Comparison of ENCODE assay signal across 17 mouse cellular contexts in the genomic region with DNA sequence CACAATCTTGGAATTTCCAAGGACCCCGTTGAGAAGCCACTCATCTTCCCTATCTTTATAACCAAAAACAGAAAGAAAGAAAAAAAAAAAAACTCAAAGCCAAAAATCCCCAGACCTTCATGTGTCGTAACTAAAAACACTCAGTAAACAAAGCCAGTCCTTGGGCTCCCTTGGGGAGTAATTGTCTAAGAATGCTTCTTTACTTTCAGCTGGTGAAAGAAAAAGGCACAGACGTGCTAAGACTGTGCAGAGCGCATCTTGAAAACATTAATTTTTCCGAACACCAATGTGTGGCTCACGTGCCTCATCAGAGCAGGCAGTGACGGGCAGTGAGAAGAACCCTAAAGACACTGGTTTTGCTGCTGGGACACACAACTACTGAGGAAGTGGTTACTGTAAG. TPM values are rescaled to one million over a fixed set of nuclear protein-coding genes. Genes with fewer than 3 reads are reported as not detected.
A peak's percentile ranks its signal among the peaks of the same experiment; 100 is the strongest.
DNase-seq lines count a peak whose midpoint lies in the region; ATAC-seq and TF ChIP-seq lines count a peak whose summit lies in the region.
"Had no signal": no experiment of that assay in that cellular context is flagged by ENCODE, and none has a peak within 500 bp of the region (broad histone marks: within the 10 kb centered on the region; RNA-seq: fewer than 3 reads in every experiment).

No protein-coding gene starts in this region.

- no peaks in the 10 kb centered on the region for H3K27me3 ChIP-seq in lung, embryonic 14.5 days (ENCODE audit: insufficient read depth, low read length)
- no peaks in the 10 kb centered on the region for H3K27me3 ChIP-seq in embryonic facial prominence, embryonic 13.5 days
- H3K27me3 ChIP-seq: forebrain, embryonic 13.5 days; heart, embryonic 12.5 days; hindbrain, embryonic 12.5 days; neural tube, embryonic 15.5 days had no signal

- no peak overlapping the region for H3K9ac ChIP-seq in lung, embryonic 14.5 days
- H3K9ac ChIP-seq in embryonic facial prominence, embryonic 13.5 days: no peak overlapping the region
- H3K9ac ChIP-seq: forebrain, embryonic 13.5 days; heart, embryonic 12.5 days; hindbrain, embryonic 12.5 days; neural tube, embryonic 15.5 days had no signal

- ATAC-seq in lung, embryonic 14.5 days (ENCODE audit: insufficient read depth): no peak
- ATAC-seq in embryonic facial prominence, embryonic 13.5 days (ENCODE audit: insufficient number of reproducible peaks, insufficient read depth, low FRiP score, low TSS enrichment, low read depth): no peak
- ATAC-seq: forebrain, embryonic 13.5 days; intestine, postnatal 0 days; lung, postnatal 0 days had no signal

- H3K36me3 ChIP-seq in lung, embryonic 14.5 days (ENCODE audit: insufficient read depth): no peaks in the 10 kb centered on the region
- H3K36me3 ChIP-seq in embryonic facial prominence, embryonic 13.5 days: no peaks in the 10 kb centered on the region
- H3K36me3 ChIP-seq: heart, embryonic 12.5 days; hindbrain, embryonic 12.5 days; neural tube, embryonic 15.5 days had no signal

- intact Hi-C loops in gastrocnemius, adult 2 months (cut with DNase I): no loop called here

- H3K4me3 ChIP-seq in gastrocnemius, adult 2 months: no peak overlapping the region
- no peak overlapping the region for H3K4me3 ChIP-seq in lung, embryonic 14.5 days (ENCODE audit: low read depth, low read length)
- H3K4me3 ChIP-seq in embryonic facial prominence, embryonic 13.5 days: no peak overlapping the region
- H3K4me3 ChIP-seq: forebrain, embryonic 13.5 days; heart, embryonic 12.5 days; hindbrain, embryonic 12.5 days; neural tube, embryonic 15.5 days had no signal

- no peaks in the 10 kb centered on the region for H3K9me3 ChIP-seq in lung, embryonic 14.5 days (ENCODE audit: low read depth, low read length)
- no peaks in the 10 kb centered on the region for H3K9me3 ChIP-seq in embryonic facial prominence, embryonic 13.5 days
- H3K9me3 ChIP-seq: forebrain, embryonic 13.5 days; heart, embryonic 12.5 days; hindbrain, embryonic 12.5 days; neural tube, embryonic 15.5 days had no signal

- peak; percentile 30 for DNase-seq in gastrocnemius, adult 2 months
- DNase-seq in gastrocnemius, postnatal 4 days (ENCODE audit: low spot score in 2 of 2): no peak
- peak; percentile 19 for DNase-seq in lung, embryonic 14.5 days
- DNase-seq in lung, postnatal 25 days (ENCODE audit: low spot score): no peak
- peak; percentile 44 for DNase-seq in skeletal muscle tissue, adult 2 months (ENCODE audit: low read depth, low spot score)
- no peak for DNase-seq in cerebellum, postnatal 36 days
- DNase-seq: cerebellum, adult 11 months; cerebellum, adult 9-11 months; heart, postnatal 14 days had no signal

- H3K4me1 ChIP-seq in lung, embryonic 14.5 days (ENCODE audit: insufficient read depth): peaks cover 7% of the 10 kb centered on the region
- peaks cover 26% of the 10 kb centered on the region for H3K4me1 ChIP-seq in embryonic facial prominence, embryonic 13.5 days

- TF ChIP-seq CTCF in gastrocnemius, adult 2 months (IDR thresholded peaks at IDR 0.05): no peak
- TF ChIP-seq CTCF in lung, embryonic 14.5 days (IDR thresholded peaks at IDR 0.05; ENCODE audit: low read depth): no peak

- H3K4me2 ChIP-seq in lung, embryonic 14.5 days: no peak overlapping the region
- peak overlapping the region; percentile 14; the same call in 1 of the 2 replicates for H3K4me2 ChIP-seq in embryonic facial prominence, embryonic 13.5 days
- H3K4me2 ChIP-seq: forebrain, embryonic 13.5 days; heart, embryonic 12.5 days; hindbrain, embryonic 12.5 days; midbrain, embryonic 11.5 days; neural tube, embryonic 15.5 days had no signal

- 68% methylated on average over 7 of the region's 7 CpGs for WGBS in lung, embryonic 14.5 days
- WGBS in embryonic facial prominence, embryonic 13.5 days: 24% methylated on average over 7 of the region's 7 CpGs

- H3K27ac ChIP-seq in gastrocnemius, adult 2 months: peak overlapping the region; percentile 55
- 0 out of 2 replicates have a peak overlapping the region, but pooled peaks have one; percentile 12 for H3K27ac ChIP-seq in lung, embryonic 14.5 days (ENCODE audit: low read depth)
- peak overlapping the region; percentile 29 for H3K27ac ChIP-seq in embryonic facial prominence, embryonic 13.5 days
- H3K27ac ChIP-seq: forebrain, embryonic 13.5 days; hindbrain, embryonic 12.5 days; neural tube, embryonic 15.5 days had no signal

RNA-seq across cellular contexts. Expression of a gene that starts 47.0 kb away (rescaled TPM):
- total RNA-seq in gastrocnemius, adult 2 months (2021): 10 to 100 TPM; 21.8 to 28.3 TPM
- 10 to 100 TPM; 22.6 to 24.6 TPM for total RNA-seq in gastrocnemius, postnatal 4 days (2021)
- 15.0 and 17.0 TPM in 2 replicates for polyA plus RNA-seq in lung, embryonic 14.5 days (2014; fragmentation: Nextera tagmentation; extraction: Ambion mirVana)
- 18.3 and 20.1 TPM in 2 replicates for polyA plus RNA-seq in embryonic facial prominence, embryonic 13.5 days (2015; fragmentation: Nextera tagmentation; extraction: Ambion mirVana)

Comparison
In these comparisons a context has a peak if more than half of its experiments do, and no peak if none do; other contexts are left out.
1. DNase-seq: peak in gastrocnemius, adult 2 months (single experiment), lung, embryonic 14.5 days (single experiment) and skeletal muscle tissue, adult 2 months (single experiment); none in gastrocnemius, postnatal 4 days (0 of 2), lung, postnatal 25 days (single experiment) and cerebellum, postnatal 36 days (0 of 2).
2. Peak in every context shown above with its lines, with median percentiles within 50 percentile points of each other: H3K27ac ChIP-seq.